Mouse (Mus musculus): ENCODE results near the gene Thada.

Gene Thada

DNA sequence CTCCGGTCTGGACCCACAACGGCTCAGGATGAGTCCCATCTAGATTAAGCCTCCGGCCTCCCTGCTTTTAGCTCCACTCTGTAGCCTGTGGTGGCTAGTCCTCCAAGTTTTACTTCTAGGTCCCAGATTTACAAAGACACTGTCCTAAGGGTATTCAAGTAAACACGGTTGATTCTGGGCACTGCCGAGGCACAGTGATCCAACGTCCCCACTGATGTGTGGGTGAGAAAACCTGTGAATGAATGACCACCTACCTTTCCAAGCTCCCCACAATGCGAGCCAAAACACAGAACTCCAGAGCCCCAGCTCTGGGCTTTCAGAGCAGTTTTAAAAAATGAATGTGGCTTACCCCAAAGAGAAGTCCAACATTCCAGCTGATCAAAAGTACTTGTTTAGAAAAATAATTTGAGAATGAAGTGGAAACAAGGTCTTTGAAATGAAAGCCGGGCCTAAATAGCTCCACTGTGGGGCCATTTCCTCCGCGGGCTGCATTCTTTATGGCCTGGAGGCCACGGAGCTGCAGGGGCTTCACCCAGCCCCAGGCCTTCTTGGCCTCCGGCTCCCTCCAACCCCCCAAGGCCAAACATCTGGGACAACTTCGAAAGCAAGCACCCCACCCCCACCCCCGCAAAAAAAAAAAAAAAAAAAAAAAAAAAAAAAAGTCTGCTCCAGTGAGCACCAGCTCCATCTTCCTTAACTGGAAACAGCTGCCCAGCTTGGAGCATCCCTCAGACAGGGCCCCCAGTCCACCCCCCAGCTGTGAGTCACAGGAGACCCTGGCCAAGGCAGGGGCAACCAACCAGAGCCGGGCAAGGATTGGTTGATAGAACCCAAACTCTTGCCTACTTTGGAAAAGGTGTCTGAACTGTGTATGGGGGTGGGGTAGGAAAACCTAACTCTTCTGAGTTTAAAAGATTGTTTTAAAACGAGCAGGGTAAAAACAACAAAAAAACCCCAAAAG lies 283.4 kb downstream of the Thada start:
- DNase-seq = peak; percentile 63 to 70

DNA sequence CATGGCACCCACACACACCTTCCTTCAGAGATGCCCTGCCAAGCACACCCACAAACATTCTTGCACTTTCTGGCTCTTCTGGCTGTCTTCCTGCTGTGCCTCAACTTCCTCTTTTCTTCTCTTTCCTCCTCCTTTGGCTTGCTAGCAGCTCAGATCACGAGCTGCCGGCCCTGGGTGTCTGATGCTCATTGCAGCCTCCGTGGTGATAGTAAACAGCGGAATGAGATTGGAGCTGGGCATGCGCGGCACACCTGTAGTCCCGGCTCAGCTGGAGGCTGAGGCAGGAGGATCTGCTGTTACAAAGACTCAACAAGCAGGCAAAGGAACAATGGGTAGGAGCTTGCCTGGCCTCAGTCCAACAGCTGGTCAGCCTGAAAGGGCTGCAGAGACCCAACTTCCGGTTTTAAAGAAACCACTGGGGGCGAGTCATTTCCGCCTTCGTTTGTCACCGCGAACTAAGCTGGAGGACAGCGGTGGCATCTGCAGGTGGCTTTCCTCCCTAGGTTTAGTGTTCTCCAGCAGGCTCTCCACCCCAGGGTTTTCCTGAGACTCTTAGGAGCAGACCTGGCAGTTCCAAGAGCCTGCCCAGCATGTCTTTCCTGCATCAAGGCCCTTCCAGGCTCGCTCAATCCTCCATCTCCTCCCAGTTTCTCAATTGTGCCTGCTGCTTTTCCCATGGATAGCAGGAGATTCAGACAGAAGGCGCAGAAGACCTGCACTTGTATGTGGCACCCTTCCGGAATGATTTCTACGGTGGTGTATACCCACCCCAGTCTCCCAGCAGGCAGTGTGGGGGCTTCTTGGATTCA lies 284.3 kb downstream of the Thada start:
- DNase-seq = peak; percentile 78 to 82

GRCm38 (mm10) chr17:84180715-84181501 lies 285.1 kb downstream of the Thada start:
- DNase-seq = peak; percentile 91 to 94

DNA sequence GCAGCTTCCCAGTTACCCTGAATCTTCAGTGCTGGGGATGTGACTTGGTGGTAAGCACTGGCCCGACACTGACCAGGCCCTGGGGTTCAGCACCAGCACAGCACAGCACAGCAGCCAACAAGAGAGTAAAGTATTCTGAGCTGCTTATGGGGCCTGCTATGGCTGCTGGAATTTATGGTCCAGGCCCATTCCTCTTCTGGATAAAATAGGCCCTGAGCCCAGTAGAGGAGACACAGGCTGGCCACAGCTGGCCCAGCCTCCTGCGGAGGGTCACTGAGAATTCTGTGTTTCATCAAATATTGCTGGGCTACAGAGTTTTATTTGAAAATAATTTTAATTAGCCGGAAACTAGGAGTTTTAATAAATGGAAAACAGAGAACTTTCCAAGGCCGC lies 286.0 kb downstream of the Thada start:
- DNase-seq = peak in 1 of 2 experiments; percentile 40

DNA sequence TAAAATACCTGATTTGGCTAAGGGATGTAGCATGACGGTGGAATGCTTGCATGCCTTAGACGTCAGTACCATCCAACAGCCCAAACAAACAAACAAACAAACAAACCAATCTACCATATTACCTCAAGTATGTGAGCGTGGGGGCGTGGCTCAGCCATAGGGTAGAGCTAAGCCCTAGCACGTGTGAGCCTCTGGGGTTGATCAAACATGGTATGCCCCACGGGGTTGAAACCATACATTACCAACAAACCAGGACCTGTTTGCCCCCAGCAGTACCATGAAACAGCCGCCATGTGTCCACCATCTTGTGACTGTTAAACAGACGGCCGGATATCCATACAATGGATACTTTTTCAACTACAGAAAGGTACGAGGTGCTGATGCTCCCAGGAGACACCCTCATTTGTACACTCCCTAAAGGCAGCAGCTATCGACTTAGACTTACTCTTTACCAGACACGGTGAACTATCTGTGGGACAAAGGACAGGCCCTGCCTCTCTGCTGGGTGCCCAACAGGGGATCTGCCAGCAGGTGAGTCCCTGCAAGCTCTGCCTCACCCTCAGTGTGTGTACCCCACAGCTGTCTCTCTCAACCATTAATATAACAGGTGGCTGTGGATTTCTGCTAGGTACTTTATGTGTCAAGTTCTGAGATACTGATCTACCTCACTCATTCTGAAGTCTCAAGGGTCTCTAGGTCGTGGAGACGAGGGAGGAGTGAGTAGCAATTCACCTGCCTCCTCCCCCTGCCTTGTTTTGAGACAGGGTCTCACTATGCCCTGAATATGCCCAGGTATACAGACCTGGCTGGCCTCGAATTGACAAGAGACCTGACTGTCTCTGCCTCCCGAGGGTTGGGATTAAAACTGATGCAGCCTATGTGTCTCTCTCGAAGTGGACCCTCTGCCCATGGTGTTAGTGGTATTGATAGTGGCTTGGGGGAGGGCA lies 286.7 kb downstream of the Thada start:
- DNase-seq = peak in 1 of 2 experiments; percentile 61

- peak in 1 of 2 experiments; percentile 40 for DNase-seq
Observed at GRCm38 (mm10) chr17:84177481-84177880, 288.5 kb downstream of the Thada start.

DNA sequence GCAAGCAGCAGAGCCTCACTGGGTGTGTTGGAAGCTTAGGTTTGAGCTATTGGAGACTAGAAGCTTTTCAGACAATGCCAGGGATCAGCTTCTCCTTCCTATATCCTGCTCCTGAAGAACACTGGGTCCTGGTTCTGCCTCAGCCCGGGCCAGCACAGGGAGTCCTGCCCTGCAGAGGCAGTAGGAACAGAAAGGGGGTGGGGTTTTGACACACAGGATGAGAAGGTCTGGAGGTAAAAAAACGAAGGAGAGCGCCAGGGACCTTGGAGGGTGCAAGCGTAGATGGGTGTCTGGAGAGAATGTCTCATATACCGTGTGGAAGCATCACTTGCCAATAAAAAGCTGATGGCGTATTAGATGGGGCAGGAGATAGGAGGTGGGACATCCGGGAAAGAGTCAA lies 289.6 kb downstream of the Thada start:
- peak in 1 of 2 experiments; percentile 2 for DNase-seq

DNA sequence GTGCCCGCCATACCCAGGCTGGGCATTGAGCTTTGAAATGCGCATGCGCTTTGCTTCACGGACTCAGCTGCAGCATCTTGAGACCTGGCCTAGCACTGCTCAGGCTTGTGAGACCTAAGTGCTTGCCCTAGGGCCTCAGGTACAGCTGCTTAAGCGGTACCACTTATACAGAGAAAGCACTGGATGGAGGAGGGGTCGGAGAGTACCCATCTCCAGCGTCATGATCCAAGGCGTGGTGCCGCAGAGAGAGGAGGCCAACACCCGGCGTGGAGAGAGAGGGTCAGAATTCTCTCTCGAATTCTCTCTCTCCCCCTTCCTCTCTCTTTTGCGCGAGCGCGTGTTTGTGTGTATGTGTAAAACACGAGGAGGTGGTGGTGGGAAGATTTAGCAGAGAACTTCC lies 290.8 kb downstream of the Thada start:
- DNase-seq = peak in 1 of 2 experiments; percentile 1

- DNase-seq = peak; percentile 2 to 4
Observed at GRCm38 (mm10) chr17:84167377-84167776, 298.6 kb downstream of the Thada start.

DNA sequence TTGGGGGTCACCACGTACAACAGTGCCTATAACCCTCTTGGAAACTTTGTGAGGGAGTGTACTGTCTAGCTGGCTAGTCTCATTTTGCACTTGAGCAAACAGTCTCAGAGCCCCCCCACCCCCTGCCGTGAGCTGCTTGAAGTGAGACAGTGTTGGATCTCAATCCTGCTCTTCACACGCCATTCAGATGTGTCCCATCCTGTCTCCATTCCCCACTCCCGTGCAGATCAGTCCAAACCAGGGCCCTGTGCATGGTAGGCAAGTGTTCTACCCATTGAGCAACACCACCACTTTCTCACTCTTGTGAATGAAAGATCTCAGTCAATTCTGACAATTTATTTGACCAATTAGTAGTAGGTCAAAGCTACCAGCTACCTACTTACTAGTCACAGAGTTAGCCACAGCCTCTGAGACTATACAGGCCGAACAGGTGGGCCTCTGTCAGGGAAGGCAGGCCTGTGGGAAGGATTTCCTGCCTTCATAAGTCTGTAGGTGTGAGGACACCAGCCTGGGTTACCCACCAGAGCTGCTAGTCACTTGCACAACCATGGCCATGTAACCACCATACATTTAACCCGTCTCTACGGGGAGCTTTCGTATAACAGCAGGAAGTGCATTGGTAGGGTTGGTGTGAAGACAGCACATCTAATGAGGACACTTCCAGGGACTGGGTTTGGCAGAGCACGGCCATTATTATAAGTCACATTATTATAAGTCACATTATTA lies 299.7 kb downstream of the Thada start:
- peak; percentile 28 to 46 for DNase-seq

GRCm38 (mm10) chr17:84165735-84166134 lies 300.3 kb downstream of the Thada start:
- peak; percentile 3 to 17 for DNase-seq

DNA sequence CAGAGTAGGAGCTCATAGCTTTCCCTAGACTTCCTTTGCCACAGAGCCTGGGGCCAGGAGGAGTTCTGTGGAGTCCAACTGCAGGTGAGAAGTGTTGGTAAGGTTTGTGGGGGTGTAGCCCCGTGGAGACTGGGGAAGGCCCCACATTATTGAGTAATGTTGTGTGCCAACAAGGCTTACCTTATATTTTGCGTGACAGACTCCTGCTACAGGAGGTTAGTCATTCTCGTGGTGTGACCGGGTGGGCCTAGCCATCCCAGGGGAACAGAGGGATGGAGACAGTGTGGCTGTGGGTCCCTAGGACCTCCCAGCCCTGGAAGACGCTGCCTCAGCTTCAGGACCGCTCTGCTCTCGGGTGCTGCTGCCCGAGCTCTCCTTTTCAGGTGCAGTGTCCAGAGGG lies 301.9 kb downstream of the Thada start:
- peak; percentile 6 to 10 for DNase-seq

GRCm38 (mm10) chr17:84163066-84163785 lies 302.8 kb downstream of the Thada start:
- peak; percentile 57 to 63 for DNase-seq

GRCm38 (mm10) chr17:84162211-84162760 lies 303.7 kb downstream of the Thada start:
- DNase-seq = peak in 1 of 2 experiments; percentile 9

DNA sequence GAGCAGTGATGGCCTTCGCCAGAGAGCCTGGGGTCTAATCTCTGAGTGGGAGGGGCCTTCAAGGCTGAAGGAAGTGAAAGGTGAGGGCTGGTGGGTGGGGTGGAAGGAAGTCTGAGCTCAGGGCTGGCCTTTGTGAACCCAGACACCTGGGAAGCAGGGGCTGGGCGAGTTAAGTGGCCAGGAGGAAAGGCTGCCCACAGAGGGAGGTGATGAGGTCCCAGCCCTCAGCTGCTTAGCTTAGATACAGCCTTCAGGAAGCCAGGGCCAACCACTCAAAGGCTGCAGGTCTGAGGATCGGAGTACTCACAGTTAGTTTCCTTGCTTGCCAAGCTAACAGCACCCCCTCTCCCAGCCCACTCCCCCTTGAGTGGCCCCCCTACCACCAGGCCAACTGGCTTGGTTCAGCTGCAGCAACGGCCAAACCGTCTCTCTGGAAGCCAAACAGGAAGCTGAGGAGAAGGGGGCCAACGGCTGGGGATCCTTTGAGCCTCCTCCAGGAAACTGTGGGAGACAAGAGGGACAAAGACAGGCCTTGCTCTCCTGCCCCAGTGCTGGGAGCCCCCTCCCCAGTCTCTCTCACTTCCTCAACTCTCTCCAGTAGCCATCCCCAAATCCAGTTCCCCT lies 304.7 kb downstream of the Thada start:
- DNase-seq = peak; percentile 57 to 72

GRCm38 (mm10) chr17:84158891-84159290 lies 307.1 kb downstream of the Thada start:
- DNase-seq = peak in 1 of 2 experiments; percentile 4

DNA sequence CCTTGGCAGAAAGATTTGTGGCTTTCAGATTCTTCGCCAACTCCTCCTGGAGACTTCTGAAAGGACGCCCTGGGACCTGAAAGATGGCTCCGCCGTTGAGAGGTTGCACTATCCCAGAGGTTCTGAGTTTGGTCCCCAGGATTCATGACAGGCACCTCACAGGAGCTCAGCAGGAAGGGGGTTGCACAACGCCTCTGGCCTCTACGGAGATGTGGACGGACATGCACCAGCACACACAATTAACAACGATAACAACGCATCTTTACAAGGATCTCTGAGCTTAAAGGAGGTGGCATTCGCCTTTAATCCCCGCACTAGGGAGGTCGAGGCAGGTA lies 307.6 kb downstream of the Thada start:
- DNase-seq = peak in 1 of 2 experiments; percentile 10

- peak; percentile 22 to 24 for DNase-seq
Observed at GRCm38 (mm10) chr17:84157743-84158460, 308.1 kb downstream of the Thada start.

Data from thymus, postnatal 36 days (tissue).